Mouse (Mus musculus): ENCODE measurements around the gene Tsacc.

GRCm38 (mm10) chr3:88254268-88254926 is 42.4 kb downstream of the Tsacc start, which contains the start of gene Rhbg:
- TF ChIP-seq CTCF (IDR thresholded peaks at IDR 0.05; ENCODE audit: low read depth, low read length) (no peak), POLR2A (IDR thresholded peaks at IDR 0.05; ENCODE audit: borderline replicate concordance, low read depth, low read length) (no peak)
